Mouse (Mus musculus): ENCODE results near the gene Bco2. TPM values are rescaled to one million over a fixed set of nuclear protein-coding genes. Genes with fewer than 3 reads are reported as not detected.

Bco2 gene
- polyA plus RNA-seq, 1 experiment from 2014 or later, result 0.44 TPM

Other genes starting within 250 kb of the Bco2 start
- 77.9 and 79.4 TPM in 2 replicates for gene Rpl10-ps3, start 210.2 kb downstream of the Bco2 start, polyA plus RNA-seq (2015; fragmentation: Nextera tagmentation; extraction: Ambion mirVana)
- gene Plet1, start 60.7 kb downstream of the Bco2 start, polyA plus RNA-seq (2015; fragmentation: Nextera tagmentation; extraction: Ambion mirVana), result 0.53 and 0.75 TPM in 2 replicates
- gene Pts, start 26.5 kb downstream of the Bco2 start, polyA plus RNA-seq (2015; fragmentation: Nextera tagmentation; extraction: Ambion mirVana), result 114 and 124 TPM in 2 replicates
- 21.0 and 26.0 TPM in 2 replicates for gene Il18, start 354 bp downstream of the Bco2 start, polyA plus RNA-seq (2015; fragmentation: Nextera tagmentation; extraction: Ambion mirVana)
- gene Tex12, start 6.1 kb upstream of the Bco2 start, polyA plus RNA-seq (2015; fragmentation: Nextera tagmentation; extraction: Ambion mirVana), result 0.24 and 0.28 TPM in 2 replicates
- 222 and 248 TPM in 2 replicates for gene Sdhd, start 48.6 kb upstream of the Bco2 start, polyA plus RNA-seq (2015; fragmentation: Nextera tagmentation; extraction: Ambion mirVana)
- gene Timm8b, start 48.7 kb upstream of the Bco2 start, polyA plus RNA-seq (2015; fragmentation: Nextera tagmentation; extraction: Ambion mirVana), result 325 and 329 TPM in 2 replicates
- gene Pih1d2, start 62.1 kb upstream of the Bco2 start, polyA plus RNA-seq (2015; fragmentation: Nextera tagmentation; extraction: Ambion mirVana), result 5.7 and 5.9 TPM in 2 replicates
- 16.4 and 19.8 TPM in 2 replicates for gene Nkapd1, start 62.3 kb upstream of the Bco2 start, polyA plus RNA-seq (2015; fragmentation: Nextera tagmentation; extraction: Ambion mirVana)
- 47.0 and 54.3 TPM in 2 replicates for gene Dlat, start 104.6 kb upstream of the Bco2 start, polyA plus RNA-seq (2015; fragmentation: Nextera tagmentation; extraction: Ambion mirVana)
- gene Dixdc1, start 184.3 kb upstream of the Bco2 start, polyA plus RNA-seq (2015; fragmentation: Nextera tagmentation; extraction: Ambion mirVana), result 37.8 and 41.0 TPM in 2 replicates
- 1.2 and 2.5 TPM in 2 replicates for gene 2310030G06Rik, start 191.4 kb upstream of the Bco2 start, polyA plus RNA-seq (2015; fragmentation: Nextera tagmentation; extraction: Ambion mirVana)
- gene Cryab, start 196.1 kb upstream of the Bco2 start, polyA plus RNA-seq (2015; fragmentation: Nextera tagmentation; extraction: Ambion mirVana), result 8.1 and 9.1 TPM in 2 replicates
- 0.84 and 0.91 TPM in 2 replicates for gene Hspb2, start 197.2 kb upstream of the Bco2 start, polyA plus RNA-seq (2015; fragmentation: Nextera tagmentation; extraction: Ambion mirVana)
- 10.7 and 11.7 TPM in 2 replicates for gene Fdxacb1, start 213.1 kb upstream of the Bco2 start, polyA plus RNA-seq (2015; fragmentation: Nextera tagmentation; extraction: Ambion mirVana)
- 57.2 and 61.5 TPM in 2 replicates for gene Alg9, start 219.8 kb upstream of the Bco2 start, polyA plus RNA-seq (2015; fragmentation: Nextera tagmentation; extraction: Ambion mirVana)
- 46.7 and 56.0 TPM in 2 replicates for gene 1110032A03Rik, start 220.3 kb upstream of the Bco2 start, polyA plus RNA-seq (2015; fragmentation: Nextera tagmentation; extraction: Ambion mirVana)